Mouse (Mus musculus): Measurements from ENCODE around the gene Icos.

GRCm38 (mm10) chr1:60979126-60979842 is 1.6 kb downstream of the Icos start:
- no peak for TF ChIP-seq CTCF (IDR thresholded peaks at IDR 0.05; ENCODE audit: low read depth, low read length)
- no peak for TF ChIP-seq POLR2A (IDR thresholded peaks at IDR 0.05; ENCODE audit: borderline replicate concordance, low read depth, low read length)
